Comparison of ENCODE assay signal across 9 mouse cellular contexts in genomic region chr9:109046306-109046705, GRCm38 (mm10). TPM values are rescaled to one million over a fixed set of nuclear protein-coding genes. Genes with fewer than 3 reads are reported as not detected.
DNase-seq lines count a peak whose midpoint lies in the region; ATAC-seq and TF ChIP-seq lines count a peak whose summit lies in the region.
"Had no signal": no experiment of that assay in that cellular context is flagged by ENCODE, and none has a peak within 500 bp of the region (broad histone marks: within the 10 kb centered on the region; RNA-seq: fewer than 3 reads in every experiment).

No protein-coding gene starts in this region.

- WGBS in kidney, adult 2 months = 40% methylated on average over 5 of the region's 5 CpGs
- 46% methylated on average over 5 of the region's 5 CpGs for WGBS in kidney, embryonic 15.5 days
- 42% methylated on average over 5 of the region's 5 CpGs for WGBS in lung, postnatal 0 days

- no peak overlapping the region for H3K4me3 ChIP-seq in kidney, adult 2 months (ENCODE audit: insufficient read depth, low read depth, low read length)
- no peak overlapping the region for H3K4me3 ChIP-seq in kidney, embryonic 15.5 days (replicated peaks)
- H3K4me3 ChIP-seq in G1E (ENCODE audit: low read depth, low read length) = no peak overlapping the region
- no peak overlapping the region for H3K4me3 ChIP-seq in lung, postnatal 0 days (ENCODE audit: low read depth, low read length)
- H3K4me3 ChIP-seq: lung, embryonic 15.5 days had no signal

- no peak overlapping the region for H3K4me2 ChIP-seq in kidney, embryonic 15.5 days
- H3K4me2 ChIP-seq in lung, postnatal 0 days (replicated peaks; ENCODE audit: low read depth, low read length) = no peak overlapping the region
- H3K4me2 ChIP-seq: lung, embryonic 15.5 days had no signal

- TF ChIP-seq POLR2A in kidney, adult 2 months (IDR thresholded peaks at IDR 0.05; ENCODE audit: low read depth, low read length) = no peak

- H3K9me3 ChIP-seq in kidney, embryonic 15.5 days (replicated peaks) = no peaks in the 10 kb centered on the region
- H3K9me3 ChIP-seq in G1E (replicated peaks) = no peaks in the 10 kb centered on the region
- no peaks in the 10 kb centered on the region for H3K9me3 ChIP-seq in lung, postnatal 0 days (ENCODE audit: low read length)
- H3K9me3 ChIP-seq: lung, embryonic 15.5 days had no signal

- H3K4me1 ChIP-seq in kidney, adult 2 months (ENCODE audit: control insufficient read depth, insufficient read depth, low read length) = no peaks in the 10 kb centered on the region; the same call in 1 of the 2 replicates
- H3K4me1 ChIP-seq in kidney, embryonic 15.5 days = peaks cover under 1% of the 10 kb centered on the region; the same call in 1 of the 2 replicates
- H3K4me1 ChIP-seq in G1E (ENCODE audit: insufficient read depth, low read depth, low read length) = peaks cover 14% of the 10 kb centered on the region
- H3K4me1 ChIP-seq in lung, postnatal 0 days (ENCODE audit: insufficient read depth, low read depth, low read length) = no peaks in the 10 kb centered on the region
- H3K4me1 ChIP-seq: lung, embryonic 15.5 days had no signal

- no peaks in the 10 kb centered on the region for H3K36me3 ChIP-seq in kidney, adult 2 months (ENCODE audit: control insufficient read depth, insufficient read depth, low read length)
- H3K36me3 ChIP-seq in kidney, embryonic 15.5 days = peaks cover 12% of the 10 kb centered on the region; the same call in 1 of the 2 replicates
- H3K36me3 ChIP-seq in G1E (replicated peaks) = peaks cover 19% of the 10 kb centered on the region
- peaks cover 3% of the 10 kb centered on the region; the same call in 1 of the 2 replicates for H3K36me3 ChIP-seq in lung, postnatal 0 days (ENCODE audit: insufficient read depth, low read length)

- no peak for TF ChIP-seq EP300 in lung, postnatal 0 days (IDR thresholded peaks at IDR 0.05)

- H3K27ac ChIP-seq in kidney, adult 2 months (ENCODE audit: insufficient read depth, low read depth, low read length) = no peak overlapping the region
- no peak overlapping the region for H3K27ac ChIP-seq in kidney, embryonic 15.5 days
- H3K27ac ChIP-seq in lung, postnatal 0 days (ENCODE audit: low read length) = no peak overlapping the region
- H3K27ac ChIP-seq: lung, embryonic 15.5 days had no signal

- no peak for ATAC-seq in kidney, embryonic 15.5 days (replicated peaks; ENCODE audit: low FRiP score)
- ATAC-seq in G1E (ENCODE audit: extremely low read depth, insufficient number of reproducible peaks, low FRiP score, poor library complexity, severe bottlenecking) = peak; percentile 45; the same call in 1 of the 2 replicates
- ATAC-seq in granulocyte monocyte progenitor cell, adult 5-6 weeks (replicated peaks; ENCODE audit: poor library complexity, severe bottlenecking) = peak; percentile 99
- ATAC-seq in lung, postnatal 0 days = no peak

- no peak overlapping the region for H3K9ac ChIP-seq in kidney, embryonic 15.5 days
- H3K9ac ChIP-seq in lung, postnatal 0 days (replicated peaks; ENCODE audit: low read depth) = no peak overlapping the region
- H3K9ac ChIP-seq: lung, embryonic 15.5 days had no signal

- TF ChIP-seq CTCF in kidney, adult 2 months (conservative IDR thresholded peaks at IDR 0.05; ENCODE audit: insufficient read depth, insufficient read length, low read depth, low read length) = peak; percentile 76
- peak; percentile 10; the same call in 1 of the 2 replicates for TF ChIP-seq CTCF in G1E (IDR thresholded peaks at IDR 0.05; ENCODE audit: low read depth, low read length)
- TF ChIP-seq CTCF in lung, postnatal 0 days (IDR thresholded peaks at IDR 0.05) = peak; percentile 87

- DNase-seq in kidney, adult 2 months = peak; percentile 73
- peak; percentile 30 for DNase-seq in G1E (ENCODE audit: low spot score)
- DNase-seq in c-Kit-negative CD71-positive TER-119-positive erythroid progenitor cells, embryonic 14.5 days (ENCODE audit: low read depth, low spot score) = peak; percentile 15
- DNase-seq in lung, postnatal 0 days (ENCODE audit: low spot score) = peak; percentile 57
- DNase-seq in spleen, postnatal 36 days (ENCODE audit: low spot score in 2 of 2) = peak; percentile 78 to 85
- DNase-seq in right cerebral cortex, postnatal 25 days = no peak

- no peaks in the 10 kb centered on the region for H3K27me3 ChIP-seq in kidney, adult 2 months (replicated peaks; ENCODE audit: control insufficient read depth, insufficient read depth, low read length)
- no peaks in the 10 kb centered on the region for H3K27me3 ChIP-seq in kidney, embryonic 15.5 days
- no peaks in the 10 kb centered on the region for H3K27me3 ChIP-seq in G1E (ENCODE audit: insufficient read depth, low read length)
- no peaks in the 10 kb centered on the region for H3K27me3 ChIP-seq in lung, postnatal 0 days (replicated peaks; ENCODE audit: insufficient read depth, low read length)
- H3K27me3 ChIP-seq: lung, embryonic 15.5 days had no signal

RNA-seq across cellular contexts. Expression of gene Shisa5, which starts 7.9 kb away (rescaled TPM):
- 467 and 688 TPM in 2 replicates for polyA plus RNA-seq in kidney, adult 2 months (2012; rRNA removed)
- polyA plus RNA-seq in kidney, embryonic 15.5 days (2015; fragmentation: Nextera tagmentation; extraction: Ambion mirVana) = 81.7 and 95.6 TPM in 2 replicates
- total RNA-seq in G1E (2014; fragmentation: Nextera tagmentation) (17.1 and 24.2 TPM in 2 replicates), G1E (2017) (50.0 and 50.6 TPM in 2 replicates)
- polyA plus RNA-seq in G1E (2012) = 207 and 259 TPM in 2 replicates
- total RNA-seq in granulocyte monocyte progenitor cell, adult 5-6 weeks (2014; fragmentation: Nextera tagmentation) = 56.8 and 75.0 TPM in 2 replicates
- 54.4 and 80.8 TPM in 2 replicates for total RNA-seq in granulocyte monocyte progenitor cell, adult 5-6 weeks (2017)
- 194 and 216 TPM in 2 replicates for polyA plus RNA-seq in lung, postnatal 0 days (2015; fragmentation: Nextera tagmentation; extraction: Ambion mirVana)

RNA-seq across cellular contexts. Expression of gene Trex1, which starts 13.2 kb away (rescaled TPM):
- polyA plus RNA-seq in kidney, adult 2 months (2012; rRNA removed) = 45.2 and 46.7 TPM in 2 replicates
- 11.1 and 13.8 TPM in 2 replicates for polyA plus RNA-seq in kidney, embryonic 15.5 days (2015; fragmentation: Nextera tagmentation; extraction: Ambion mirVana)
- 9.6 and 14.4 TPM in 2 replicates for total RNA-seq in G1E (2014; fragmentation: Nextera tagmentation)
- 12.2 and 19.6 TPM in 2 replicates for total RNA-seq in G1E (2017)
- 15.1 and 27.4 TPM in 2 replicates for polyA plus RNA-seq in G1E (2012)
- total RNA-seq in granulocyte monocyte progenitor cell, adult 5-6 weeks (2014; fragmentation: Nextera tagmentation) = 23.5 and 32.3 TPM in 2 replicates
- total RNA-seq in granulocyte monocyte progenitor cell, adult 5-6 weeks (2017) = 17.1 and 17.8 TPM in 2 replicates
- polyA plus RNA-seq in lung, postnatal 0 days (2015; fragmentation: Nextera tagmentation; extraction: Ambion mirVana) = 19.3 and 20.9 TPM in 2 replicates

RNA-seq across cellular contexts. Expression of gene Atrip, which starts 27.6 kb away (rescaled TPM):
- 20.2 and 20.9 TPM in 2 replicates for polyA plus RNA-seq in kidney, adult 2 months (2012; rRNA removed)
- 26.3 and 27.0 TPM in 2 replicates for polyA plus RNA-seq in kidney, embryonic 15.5 days (2015; fragmentation: Nextera tagmentation; extraction: Ambion mirVana)
- total RNA-seq in G1E (2014; fragmentation: Nextera tagmentation) = 16.4 and 17.9 TPM in 2 replicates
- 18.1 and 22.8 TPM in 2 replicates for total RNA-seq in G1E (2017)
- polyA plus RNA-seq in G1E (2012) = 8.5 and 9.2 TPM in 2 replicates
- 13.5 and 26.7 TPM in 2 replicates for total RNA-seq in granulocyte monocyte progenitor cell, adult 5-6 weeks (2014; fragmentation: Nextera tagmentation)
- 22.2 and 30.6 TPM in 2 replicates for total RNA-seq in granulocyte monocyte progenitor cell, adult 5-6 weeks (2017)
- 11.4 and 12.6 TPM in 2 replicates for polyA plus RNA-seq in lung, postnatal 0 days (2015; fragmentation: Nextera tagmentation; extraction: Ambion mirVana)

RNA-seq across cellular contexts. Expression of gene Ccdc51, which starts 36.0 kb away (rescaled TPM):
- 11.4 and 11.7 TPM in 2 replicates for polyA plus RNA-seq in kidney, adult 2 months (2012; rRNA removed)
- 12.9 and 13.6 TPM in 2 replicates for polyA plus RNA-seq in kidney, embryonic 15.5 days (2015; fragmentation: Nextera tagmentation; extraction: Ambion mirVana)
- 4.7 and 5.0 TPM in 2 replicates for total RNA-seq in G1E (2014; fragmentation: Nextera tagmentation)
- total RNA-seq in G1E (2017) = 16.0 and 16.8 TPM in 2 replicates
- polyA plus RNA-seq in G1E (2012) = 8.0 and 8.8 TPM in 2 replicates
- 8.3 and 9.6 TPM in 2 replicates for total RNA-seq in granulocyte monocyte progenitor cell, adult 5-6 weeks (2014; fragmentation: Nextera tagmentation)
- total RNA-seq in granulocyte monocyte progenitor cell, adult 5-6 weeks (2017) = 11.6 and 18.0 TPM in 2 replicates
- polyA plus RNA-seq in lung, postnatal 0 days (2015; fragmentation: Nextera tagmentation; extraction: Ambion mirVana) = 6.8 and 7.2 TPM in 2 replicates

RNA-seq across cellular contexts. Expression of gene Tma7, which starts 36.1 kb away (rescaled TPM):
- polyA plus RNA-seq in kidney, adult 2 months (2012; rRNA removed) = 42.4 and 80.7 TPM in 2 replicates
- polyA plus RNA-seq in kidney, embryonic 15.5 days (2015; fragmentation: Nextera tagmentation; extraction: Ambion mirVana) = 616 and 693 TPM in 2 replicates
- 133 and 230 TPM in 2 replicates for total RNA-seq in G1E (2014; fragmentation: Nextera tagmentation)
- total RNA-seq in G1E (2017) = 413 and 422 TPM in 2 replicates
- polyA plus RNA-seq in G1E (2012) = 429 and 438 TPM in 2 replicates
- total RNA-seq in granulocyte monocyte progenitor cell, adult 5-6 weeks (2014; fragmentation: Nextera tagmentation) = 391 and 511 TPM in 2 replicates
- 153 and 178 TPM in 2 replicates for total RNA-seq in granulocyte monocyte progenitor cell, adult 5-6 weeks (2017)
- 375 and 393 TPM in 2 replicates for polyA plus RNA-seq in lung, postnatal 0 days (2015; fragmentation: Nextera tagmentation; extraction: Ambion mirVana)

Comparison
In these comparisons a context has a peak if more than half of its experiments do, and no peak if none do; other contexts are left out.
1. CTCF ChIP-seq: peak in every context shown above with its lines; median percentile 87 in lung, postnatal 0 days; 76 in kidney, adult 2 months; 10 in G1E.
2. ATAC-seq: peak in G1E (single experiment) and granulocyte monocyte progenitor cell, adult 5-6 weeks (single experiment); none in kidney, embryonic 15.5 days (single experiment) and lung, postnatal 0 days (single experiment).